Mouse (Mus musculus) lung, embryonic 14.5 days (tissue): ENCODE data around the gene Cobll1. TPM values are rescaled to one million over a fixed set of nuclear protein-coding genes. Genes with fewer than 3 reads are reported as not detected.

Experiments
- ATAC-seq: fragments of 200-750 bp; cut with Nextera tagmentation; 2 replicates; pipeline ENCODE4 v1.8.0; 2017; ENCODE audit warnings: mild to moderate bottlenecking, moderate TSS enrichment, moderate library complexity; ENCODE audit not compliant: insufficient read depth
- DNase-seq: peaks from one replicate; pipeline ENCODE4 v3.0.0-alpha.2; 2015
- H3K27ac ChIP-seq: fragments of 300-500 bp; sonication (generic); 2 replicates; pipeline ENCODE4 v1.5.1; 2014; ENCODE audit warnings: low read depth, mild to moderate bottlenecking, moderate library complexity
- H3K27me3 ChIP-seq: fragments of 300-500 bp; sonication (generic); 2 replicates; pipeline ENCODE4 v1.6.1; 2014; ENCODE audit warnings: low read length, control low read depth; ENCODE audit not compliant: insufficient read depth
- H3K36me3 ChIP-seq: fragments of 300-500 bp; sonication (generic); 2 replicates; pipeline ENCODE4 v1.6.1; 2014; ENCODE audit warnings: control low read depth; ENCODE audit not compliant: insufficient read depth
- H3K4me1 ChIP-seq: fragments of 300-500 bp; sonication (generic); 2 replicates; pipeline ENCODE4 v1.6.1; 2014; ENCODE audit warnings: antibody characterized with exemption, control low read depth; ENCODE audit not compliant: insufficient read depth
- H3K4me2 ChIP-seq: fragments of 300-500 bp; sonication (generic); 2 replicates; pipeline ENCODE4 v1.6.1; 2014; ENCODE audit warnings: mild to moderate bottlenecking
- H3K4me3 ChIP-seq: fragments of 300-500 bp; sonication (generic); 2 replicates; pipeline ENCODE4 v1.5.1; 2014; ENCODE audit warnings: low read depth, low read length
- H3K9ac ChIP-seq: fragments of 300-500 bp; sonication (generic); 2 replicates; pipeline ENCODE4 v1.6.1; 2014
- H3K9me3 ChIP-seq: fragments of 300-500 bp; sonication (generic); 2 replicates; pipeline ENCODE4 v1.6.1; 2016; ENCODE audit warnings: low read depth, low read length, control low read depth
- CTCF ChIP-seq: IDR thresholded peaks from 2 replicates; pipeline ENCODE4 v1.5.1; 2016; ENCODE audit warnings: antibody characterized with exemption, low read depth
- WGBS: fragments of 180-500 bp; shearing (Covaris S2); extraction: QIAGEN DNeasy Blood & Tissue Kit; methylation state at CpG from one replicate; pipeline ENCODE4 v1.1.7; 2014; 5-methylcytosine and 5-hydroxymethylcytosine counted together
- polyA plus RNA-seq: library from polyadenylated mRNA; unstranded; fragments of >200 nt; fragmentation: Nextera tagmentation; extraction: Ambion mirVana; gene quantifications from 2 replicates; pipeline ENCODE4 v1.2.1, GENCODE M21; 2014

The Cobll1 gene
- polyA plus RNA-seq, 1 experiment from 2014 or later, result 10.7 TPM

GRCm38 (mm10) chr2:65170693-65171456, 68.3 kb downstream of the Cobll1 start:
- Histone ChIP-seq H3K4me1 (no peaks in the 10 kb centered on the region), H3K27ac (no peak overlapping the region), H3K9ac (no peak overlapping the region), H3K4me3 (no peak overlapping the region), H3K36me3 (no peaks in the 10 kb centered on the region), H3K4me2 (no peak overlapping the region; the same call in 1 of the 2 replicates), H3K27me3 (no peaks in the 10 kb centered on the region), H3K9me3 (no peaks in the 10 kb centered on the region)
- no peak for ATAC-seq
- no peak for DNase-seq
- 66% methylated on average over 18 of the region's 18 CpGs for WGBS
- TF ChIP-seq CTCF, result no peak

- ATAC-seq (no peak), DNase-seq (no peak)
- Histone ChIP-seq H3K27me3 (no peaks in the 10 kb centered on the region), H3K9ac (no peak overlapping the region), H3K4me1 (no peaks in the 10 kb centered on the region), H3K9me3 (no peaks in the 10 kb centered on the region), H3K4me3 (no peak overlapping the region), H3K27ac (no peak overlapping the region), H3K36me3 (no peaks in the 10 kb centered on the region), H3K4me2 (no peak overlapping the region)
- no peak for TF ChIP-seq CTCF
- WGBS, result 85% methylated on average over 5 of the region's 5 CpGs
Observed at GRCm38 (mm10) chr2:65170256-65170655, 68.9 kb downstream of the Cobll1 start.

- WGBS, result 58% methylated on average over 4 of the region's 4 CpGs
Observed at GRCm38 (mm10) chr2:65163990-65164389, 75.2 kb downstream of the Cobll1 start.

GRCm38 (mm10) chr2:65162625-65163024, 76.6 kb downstream of the Cobll1 start:
- Histone ChIP-seq H3K9me3 (no peaks in the 10 kb centered on the region), H3K36me3 (no peaks in the 10 kb centered on the region), H3K4me2 (no peak overlapping the region), H3K4me1 (no peaks in the 10 kb centered on the region), H3K27ac (no peak overlapping the region), H3K9ac (no peak overlapping the region), H3K4me3 (no peak overlapping the region), H3K27me3 (no peaks in the 10 kb centered on the region)
- TF ChIP-seq CTCF, result no peak
- WGBS, result 85% methylated on average over 5 of the region's 5 CpGs
- DNase-seq (no peak), ATAC-seq (no peak)

More at GRCm38 (mm10) chr2:65163990-65164389, 75.2 kb downstream of the Cobll1 start:
- no peaks in the 10 kb centered on the region for H3K27me3 ChIP-seq
- DNase-seq (no peak), ATAC-seq (no peak)
- H3K36me3 ChIP-seq, result no peaks in the 10 kb centered on the region
- H3K4me2 ChIP-seq, result no peak overlapping the region
- no peaks in the 10 kb centered on the region for H3K4me1 ChIP-seq
- no peak overlapping the region for H3K27ac ChIP-seq
- no peak for TF ChIP-seq CTCF
- H3K9me3 ChIP-seq, result no peaks in the 10 kb centered on the region
- no peak overlapping the region for H3K4me3 ChIP-seq
- no peak overlapping the region for H3K9ac ChIP-seq

GRCm38 (mm10) chr2:65161715-65162114, 77.5 kb downstream of the Cobll1 start:
- ATAC-seq, result no peak
- Histone ChIP-seq H3K4me2 (no peak overlapping the region), H3K4me1 (no peaks in the 10 kb centered on the region), H3K4me3 (no peak overlapping the region), H3K36me3 (no peaks in the 10 kb centered on the region), H3K27me3 (no peaks in the 10 kb centered on the region), H3K9me3 (no peaks in the 10 kb centered on the region), H3K9ac (no peak overlapping the region), H3K27ac (no peak overlapping the region)
- no peak for DNase-seq
- WGBS, result 89% methylated on average over 2 of the region's 2 CpGs
- no peak for TF ChIP-seq CTCF

- Histone ChIP-seq H3K4me3 (no peak overlapping the region), H3K9ac (no peak overlapping the region), H3K27me3 (no peaks in the 10 kb centered on the region), H3K9me3 (no peaks in the 10 kb centered on the region), H3K4me2 (no peak overlapping the region), H3K27ac (no peak overlapping the region), H3K4me1 (no peaks in the 10 kb centered on the region), H3K36me3 (no peaks in the 10 kb centered on the region)
- TF ChIP-seq CTCF, result no peak
- DNase-seq (no peak), ATAC-seq (no peak)
- 73% methylated on average over 5 of the region's 5 CpGs for WGBS
Observed at GRCm38 (mm10) chr2:65157981-65158651, 81.1 kb downstream of the Cobll1 start.

GRCm38 (mm10) chr2:65157325-65157724, 81.9 kb downstream of the Cobll1 start:
- Histone ChIP-seq H3K4me1 (no peaks in the 10 kb centered on the region), H3K9ac (no peak overlapping the region)
- no peak for TF ChIP-seq CTCF

More at GRCm38 (mm10) chr2:65157325-65157724, 81.9 kb downstream of the Cobll1 start:
- DNase-seq (no peak), ATAC-seq (no peak)
- no peaks in the 10 kb centered on the region for H3K9me3 ChIP-seq
- no peaks in the 10 kb centered on the region for H3K27me3 ChIP-seq
- WGBS, result 84% methylated on average over 2 of the region's 2 CpGs
- H3K27ac ChIP-seq, result no peak overlapping the region
- H3K36me3 ChIP-seq, result no peaks in the 10 kb centered on the region
- H3K4me2 ChIP-seq, result no peak overlapping the region
- no peak overlapping the region for H3K4me3 ChIP-seq
